Mouse (Mus musculus) kidney, postnatal 10 days (tissue): ENCODE results near the gene Blcap.
"Not testable (repeated sequence)": the region's sequence is repeated elsewhere in the genome, so short reads cannot be mapped to it uniquely, and the experiment has no call there.

Experiments
- DNase-seq: peaks from one replicate; pipeline ENCODE4 v3.0.0; 2021; ENCODE audit warnings: mixed read lengths

The Blcap gene

GRCm38 (mm10) chr2:157571224-157571832, at the start of gene Blcap:
Gene Blcap, minus strand, starts transcription at chr2:157571274.
- peak; percentile 70 for DNase-seq

- no peak for DNase-seq
These were observed 47.3 kb upstream of the Blcap start for GRCm38 (mm10) chr2:157618393-157618792.

DNA sequence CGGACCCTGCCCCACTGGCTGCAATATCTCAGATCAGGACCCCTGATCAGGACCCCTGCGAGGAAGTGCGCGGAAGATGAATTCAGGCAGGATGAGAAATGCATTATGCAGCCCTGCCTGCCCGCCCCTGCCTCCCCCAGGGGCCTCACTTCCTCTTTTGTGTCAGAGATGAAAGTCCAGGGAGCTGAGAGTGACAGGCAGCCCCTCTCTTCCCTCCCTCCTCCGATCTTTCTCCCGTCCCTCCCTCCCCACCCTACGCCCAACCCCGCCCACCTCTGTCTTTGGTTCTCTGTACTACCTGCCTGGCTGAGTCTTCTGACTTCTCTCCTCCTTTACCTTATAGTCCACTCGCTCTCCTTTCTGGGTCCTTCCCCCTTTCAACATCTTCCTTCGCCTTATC, 42.9 kb upstream of the Blcap start:
- no peak for DNase-seq

- DNase-seq, result no peak
These were observed 40.7 kb upstream of the Blcap start for GRCm38 (mm10) chr2:157611735-157612134.

DNA sequence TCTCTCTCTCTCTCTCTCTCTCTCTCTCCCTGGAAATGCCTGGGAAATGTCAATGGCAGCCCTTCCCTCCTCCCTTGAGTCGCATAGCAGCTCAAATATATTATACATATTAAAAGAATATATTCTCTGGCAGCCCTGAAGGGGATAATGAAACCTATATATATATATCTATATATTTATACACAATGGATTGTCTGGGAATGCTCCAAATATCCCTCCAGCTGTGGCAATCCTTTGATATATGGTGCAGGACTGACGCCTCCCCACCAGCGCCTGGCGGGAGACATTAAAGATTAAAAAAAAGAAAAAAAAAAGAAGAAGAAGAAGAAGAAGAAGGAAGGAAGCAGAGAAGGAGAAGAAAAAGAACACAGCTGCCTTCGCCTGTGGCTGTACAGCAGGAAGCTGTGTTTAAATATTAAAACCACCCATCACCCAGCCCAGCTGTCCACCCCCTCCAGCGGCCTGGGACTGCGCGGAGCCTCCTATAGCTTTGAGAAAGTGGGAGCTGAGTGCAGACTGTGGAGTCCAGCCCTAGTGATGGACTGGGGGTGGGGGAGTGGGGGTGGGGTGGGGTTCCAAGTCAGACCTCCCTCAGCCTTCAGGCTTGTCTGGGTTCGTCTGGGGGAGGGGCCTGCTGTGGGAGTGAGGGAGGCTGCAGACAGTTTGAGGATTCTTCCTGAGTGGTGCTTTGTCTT, 36.6 kb upstream of the Blcap start:
- peak; percentile 55 for DNase-seq

DNA sequence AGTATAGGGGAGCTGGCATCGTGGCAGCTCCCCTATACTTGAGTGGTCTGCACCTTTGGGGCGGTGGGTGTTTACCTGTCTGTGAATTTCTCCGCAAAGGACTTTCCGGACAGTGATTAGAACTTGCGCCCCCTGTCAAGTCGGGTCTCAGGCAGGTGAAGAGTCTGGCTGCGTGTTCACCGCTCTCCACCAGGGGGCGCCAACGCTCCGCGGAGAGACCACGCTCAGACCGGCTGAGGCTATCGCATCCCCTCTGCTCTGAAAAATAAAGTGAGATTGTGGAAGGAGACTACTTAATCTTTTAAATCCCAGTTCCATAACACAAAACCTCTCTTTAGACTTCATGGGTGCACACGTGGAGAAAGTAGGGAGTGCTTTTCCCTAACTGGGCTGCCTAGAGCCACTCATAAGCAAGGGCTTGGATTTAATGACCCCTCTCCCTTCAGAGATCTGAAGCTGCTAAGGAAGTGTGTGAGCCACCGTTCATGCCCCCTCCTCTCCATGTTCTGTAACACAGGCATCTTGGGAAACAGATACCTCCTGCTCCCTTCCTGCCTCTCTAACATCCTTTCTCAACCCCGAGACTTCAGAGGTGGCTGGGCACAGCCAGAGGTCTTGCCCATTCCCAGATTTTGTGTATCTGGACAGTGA, 34.1 kb upstream of the Blcap start:
- DNase-seq, result peak; percentile 90

- peak; percentile 61 for DNase-seq
These were observed 30.4 kb upstream of the Blcap start for GRCm38 (mm10) chr2:157601435-157601839.

GRCm38 (mm10) chr2:157596876-157597566, 25.9 kb upstream of the Blcap start:
- DNase-seq, result no peak

DNA sequence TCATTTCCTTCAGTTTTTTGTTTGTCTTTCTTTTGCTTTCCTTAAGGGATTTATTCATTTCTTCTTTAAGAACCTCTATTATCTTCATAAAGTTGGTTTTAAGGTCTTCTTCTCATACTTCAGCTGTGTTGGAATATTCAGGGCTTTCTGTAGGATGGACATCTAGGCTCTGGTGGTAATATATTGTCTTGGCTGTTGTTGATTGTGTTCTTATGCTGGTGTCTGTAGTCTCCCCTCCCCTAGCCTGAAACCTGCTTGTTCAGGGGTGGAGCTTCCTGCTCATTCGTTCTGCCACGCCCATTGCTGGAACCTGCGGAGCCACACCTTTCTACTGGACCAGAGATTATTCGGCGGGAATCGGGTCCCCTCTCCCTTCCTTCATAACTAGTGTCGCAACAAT, 14.3 kb upstream of the Blcap start:
- not testable (repeated sequence) for DNase-seq

DNA sequence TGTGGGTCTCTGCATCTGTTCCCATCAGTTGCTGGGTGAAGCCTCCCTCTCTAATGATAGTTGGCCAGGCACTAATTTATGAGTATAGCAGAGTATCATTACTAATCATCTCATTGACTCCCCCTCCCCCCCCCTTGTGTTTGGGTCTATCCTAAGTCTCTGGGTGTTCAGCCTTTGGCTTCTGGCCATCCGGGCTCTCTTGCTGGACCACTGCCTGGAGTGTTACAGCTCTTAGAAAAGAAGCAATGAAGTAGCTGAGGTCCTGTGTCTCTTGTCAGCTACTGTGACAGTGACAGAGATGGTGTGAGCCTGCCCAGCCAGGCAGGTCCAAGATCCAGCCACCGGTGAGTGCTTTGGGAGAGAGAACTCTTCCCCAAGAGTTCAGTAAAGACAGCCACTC, 1.7 kb upstream of the Blcap start:
- DNase-seq, result no peak

- no peak for DNase-seq
These were observed 1.1 kb downstream of the Blcap start for GRCm38 (mm10) chr2:157569796-157570485.

GRCm38 (mm10) chr2:157568881-157569280, 2.2 kb downstream of the Blcap start:
- no peak for DNase-seq

DNA sequence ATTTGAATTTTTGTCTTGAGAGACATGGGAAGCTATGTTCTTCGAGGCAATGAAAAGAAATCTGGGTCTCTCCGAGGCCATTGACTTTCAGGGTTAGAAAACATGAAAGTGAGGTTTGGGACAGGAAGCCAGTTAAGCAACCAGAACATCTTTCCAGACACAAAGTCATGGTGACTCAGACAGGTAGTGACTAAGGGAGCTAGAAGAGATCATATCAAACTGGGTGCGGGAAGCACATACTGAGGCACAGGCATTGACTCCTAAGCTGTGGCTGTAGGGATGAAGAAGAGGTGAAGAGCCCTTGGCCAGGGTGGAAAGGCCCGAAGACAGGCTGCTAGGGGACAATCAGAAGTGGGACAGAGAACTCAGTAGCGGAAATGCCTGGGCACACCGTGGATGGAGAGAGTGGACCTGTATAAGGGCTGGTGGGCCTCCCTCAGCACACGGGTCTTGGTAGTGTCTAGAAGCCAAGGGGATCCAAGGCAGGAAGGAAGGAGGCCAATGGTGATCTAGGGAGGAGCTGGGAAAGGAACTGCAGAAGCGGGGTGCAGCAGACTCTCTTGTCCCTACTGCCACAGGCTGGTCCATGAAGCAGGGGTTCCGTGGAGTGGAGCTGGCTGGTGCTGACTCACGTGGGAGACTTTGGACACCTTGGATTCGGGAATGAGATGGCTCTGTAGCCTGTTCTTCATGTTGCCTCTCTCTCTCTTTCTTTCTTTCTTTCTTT, 3.7 kb downstream of the Blcap start:
- DNase-seq, result no peak

- peak; percentile 90 for DNase-seq
These were observed 4.7 kb downstream of the Blcap start for GRCm38 (mm10) chr2:157566260-157566952.

GRCm38 (mm10) chr2:157565898-157566259, 5.2 kb downstream of the Blcap start:
- no peak for DNase-seq

DNA sequence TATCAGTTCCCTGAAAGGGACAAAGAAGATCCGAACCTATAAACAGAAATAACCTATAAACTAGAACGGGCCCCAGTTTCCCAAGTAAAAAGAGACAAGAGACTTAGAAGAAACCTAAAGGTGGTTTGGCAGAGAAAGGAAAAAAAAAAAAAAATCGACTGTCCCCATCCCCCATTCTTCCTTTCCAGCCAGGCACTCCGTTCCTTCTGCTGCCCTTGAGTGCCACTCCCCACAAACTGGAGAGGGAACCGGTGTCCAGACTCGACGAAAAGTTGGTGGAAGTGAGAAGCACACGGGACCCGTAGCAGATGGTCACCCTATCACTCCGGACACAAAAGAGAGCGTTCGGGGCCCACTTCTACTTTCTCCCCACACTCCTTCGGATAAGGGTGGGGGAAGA, 5.6 kb downstream of the Blcap start:
- DNase-seq, result no peak

- DNase-seq, result no peak
These were observed 6.4 kb downstream of the Blcap start for GRCm38 (mm10) chr2:157564723-157565122.

GRCm38 (mm10) chr2:157563031-157563430, 8.0 kb downstream of the Blcap start:
- DNase-seq, result no peak

- peak; percentile 95 for DNase-seq
These were observed 9.8 kb downstream of the Blcap start for GRCm38 (mm10) chr2:157561165-157561836.

- no peak for DNase-seq
These were observed 10.8 kb downstream of the Blcap start for GRCm38 (mm10) chr2:157560302-157560701.

DNA sequence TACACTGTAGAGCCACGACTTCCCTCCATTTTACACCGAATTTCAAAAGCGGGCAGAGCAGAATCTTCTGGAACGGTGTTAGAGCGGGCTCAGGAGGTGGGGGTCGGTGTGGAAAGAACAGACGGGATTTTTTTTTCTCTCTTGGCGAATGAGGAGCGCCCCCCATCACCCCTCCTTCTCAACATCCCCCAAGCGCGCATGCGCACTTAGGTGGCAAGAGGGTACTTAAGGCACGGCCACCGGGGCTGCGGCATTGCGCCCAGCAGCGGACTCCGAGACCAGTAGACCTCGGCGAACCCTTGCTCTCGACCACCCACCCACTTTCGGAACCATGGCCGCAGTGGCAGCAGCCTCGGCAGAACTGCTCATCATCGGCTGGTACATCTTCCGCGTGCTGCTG, 11.2 kb downstream of the Blcap start, which contains the start of gene Nnat:
Gene Nnat (plus strand): TSS at position 221 of the 400 bp plus-strand sequence.
- peak; percentile 65 for DNase-seq
